Mouse (Mus musculus) monocyte, adult 5-6 weeks (primary cell): ENCODE results near the gene Senp8. TPM values are rescaled to one million over a fixed set of nuclear protein-coding genes. Genes with fewer than 3 reads are reported as not detected.

Source experiments
- ATAC-seq: fragments of 153-309, 156-312 bp; replicated peaks from 2 replicates; pipeline ENCODE4 v1.8.0; 2017; ENCODE audit warnings: mild to moderate bottlenecking; ENCODE audit not compliant: low TSS enrichment, insufficient number of reproducible peaks, severe bottlenecking, poor library complexity, low FRiP score
- total RNA-seq: library from RNA; stranded (forward); fragments of 200-1000, 200-491, 200-594 nt; gene quantifications from 3 replicates; pipeline ENCODE4 v1.2.3, GENCODE M21; 2017

The Senp8 gene
- total RNA-seq, 1 experiment from 2014 or later: 0.57 TPM

DNA sequence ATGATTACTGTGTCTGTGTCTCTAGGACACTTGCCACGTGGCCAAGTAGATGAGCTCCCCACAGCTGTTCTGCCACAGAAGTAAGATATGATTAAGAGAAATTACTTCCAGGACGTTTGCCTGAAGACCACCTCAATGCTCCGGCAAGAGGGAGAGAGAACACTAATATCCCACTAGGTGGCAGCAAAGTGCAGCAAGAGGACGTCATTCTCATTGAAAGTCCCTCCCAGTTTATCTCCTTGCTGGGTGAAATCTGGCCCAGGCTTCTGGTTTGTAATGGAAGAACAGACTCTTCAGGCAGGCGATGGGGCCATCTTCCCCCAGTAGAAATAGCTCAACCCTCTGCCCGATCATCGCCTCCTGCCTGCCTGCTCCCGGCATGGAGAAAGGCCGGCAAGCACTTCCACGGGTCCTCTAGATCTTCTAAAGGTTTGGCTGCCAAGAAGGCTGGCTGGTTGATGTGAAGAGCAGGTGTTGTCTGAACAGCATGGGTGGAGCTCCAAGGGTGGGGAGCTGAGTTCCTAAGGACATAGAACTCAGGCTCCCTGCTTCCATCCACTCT is 27.3 kb downstream of the Senp8 start:
- peak; percentile 73 for ATAC-seq

DNA sequence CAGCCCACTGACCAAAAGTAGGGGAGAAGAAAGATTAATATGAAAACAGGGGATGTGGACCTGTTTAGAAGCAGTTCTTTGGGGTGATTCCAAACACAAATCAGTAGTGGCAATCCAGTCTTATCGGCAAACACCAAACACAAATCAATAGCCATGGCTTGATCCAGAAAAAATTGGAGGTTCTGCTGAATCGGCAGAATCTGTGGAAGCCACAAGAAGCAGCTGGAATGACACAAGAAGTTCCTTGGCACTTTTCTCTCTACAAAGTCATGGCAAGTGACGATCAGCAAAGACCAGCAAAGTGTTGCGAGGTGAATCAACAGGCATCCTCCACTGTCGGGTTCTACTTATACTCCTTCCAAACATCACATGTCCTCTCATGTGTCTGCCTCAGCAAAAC is 29.4 kb downstream of the Senp8 start:
- ATAC-seq: no peak

DNA sequence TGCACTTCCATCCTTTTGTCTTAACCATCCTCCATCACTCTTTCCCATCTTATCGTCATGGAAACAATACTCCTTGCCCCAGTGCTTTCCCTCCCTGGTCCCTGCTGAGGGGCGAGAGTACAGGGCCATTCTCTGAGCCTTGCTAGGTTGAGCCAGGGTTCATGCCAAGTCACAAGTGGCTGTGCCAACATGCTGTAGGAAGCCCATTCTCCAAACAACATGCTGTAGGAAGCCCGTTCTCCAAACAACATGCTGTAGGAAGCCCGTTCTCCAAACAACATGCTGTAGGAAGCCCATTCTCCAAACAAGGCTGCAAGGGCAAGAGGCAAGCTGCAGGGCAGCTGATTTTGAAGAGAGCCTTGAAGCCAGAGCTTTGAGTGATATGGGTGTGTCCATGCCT is 32.3 kb downstream of the Senp8 start:
- ATAC-seq: no peak

DNA sequence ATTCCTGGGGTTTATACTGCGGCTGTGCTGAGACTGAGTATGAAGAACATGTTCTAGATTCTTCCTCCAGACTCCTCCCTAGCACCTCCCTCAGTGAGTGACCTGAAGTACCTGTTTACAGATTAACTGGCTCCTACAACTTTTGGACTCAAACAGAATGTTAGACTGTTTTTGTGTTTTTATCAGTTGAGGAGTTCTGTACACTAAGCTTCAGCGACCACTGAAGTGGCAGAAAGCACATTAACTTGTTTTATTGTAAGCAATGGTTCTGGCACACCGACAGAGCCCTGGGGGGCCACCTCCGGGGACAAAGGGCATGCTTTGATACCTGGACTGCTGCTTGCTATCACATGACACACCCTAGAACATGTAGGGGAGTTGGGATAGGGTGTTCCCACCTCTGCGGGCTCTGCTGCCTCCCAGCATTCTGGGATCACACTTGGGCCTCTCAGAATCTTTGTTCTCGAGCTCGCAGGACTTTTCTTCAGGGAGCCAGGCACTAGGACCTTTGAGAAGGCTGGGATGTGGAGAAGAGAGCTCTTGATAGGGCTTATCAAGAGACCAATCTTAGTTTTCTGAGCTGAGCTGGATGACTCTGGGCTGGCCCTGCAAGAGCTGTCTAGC is 34.1 kb downstream of the Senp8 start:
- ATAC-seq: no peak

DNA sequence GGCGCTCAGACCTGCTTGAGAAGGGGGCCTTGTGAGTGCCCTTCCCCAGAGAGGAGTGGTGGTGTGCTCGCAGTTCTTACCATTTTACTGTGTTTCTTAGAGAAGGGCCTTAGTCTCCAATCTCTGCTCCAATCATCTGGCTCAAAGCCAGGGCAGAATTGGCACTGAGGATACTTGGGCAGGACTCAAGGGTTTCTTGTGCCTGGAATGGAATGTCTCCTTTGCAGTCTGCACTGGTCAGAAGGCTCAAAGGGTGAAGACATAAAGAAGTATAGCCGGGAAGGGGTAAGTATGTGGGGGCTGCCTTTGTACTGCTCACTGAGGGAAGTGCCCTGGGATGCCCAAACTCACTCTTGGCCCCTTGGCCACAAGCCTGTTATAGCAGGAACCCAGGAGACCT is 41.3 kb downstream of the Senp8 start:
- no peak for ATAC-seq

DNA sequence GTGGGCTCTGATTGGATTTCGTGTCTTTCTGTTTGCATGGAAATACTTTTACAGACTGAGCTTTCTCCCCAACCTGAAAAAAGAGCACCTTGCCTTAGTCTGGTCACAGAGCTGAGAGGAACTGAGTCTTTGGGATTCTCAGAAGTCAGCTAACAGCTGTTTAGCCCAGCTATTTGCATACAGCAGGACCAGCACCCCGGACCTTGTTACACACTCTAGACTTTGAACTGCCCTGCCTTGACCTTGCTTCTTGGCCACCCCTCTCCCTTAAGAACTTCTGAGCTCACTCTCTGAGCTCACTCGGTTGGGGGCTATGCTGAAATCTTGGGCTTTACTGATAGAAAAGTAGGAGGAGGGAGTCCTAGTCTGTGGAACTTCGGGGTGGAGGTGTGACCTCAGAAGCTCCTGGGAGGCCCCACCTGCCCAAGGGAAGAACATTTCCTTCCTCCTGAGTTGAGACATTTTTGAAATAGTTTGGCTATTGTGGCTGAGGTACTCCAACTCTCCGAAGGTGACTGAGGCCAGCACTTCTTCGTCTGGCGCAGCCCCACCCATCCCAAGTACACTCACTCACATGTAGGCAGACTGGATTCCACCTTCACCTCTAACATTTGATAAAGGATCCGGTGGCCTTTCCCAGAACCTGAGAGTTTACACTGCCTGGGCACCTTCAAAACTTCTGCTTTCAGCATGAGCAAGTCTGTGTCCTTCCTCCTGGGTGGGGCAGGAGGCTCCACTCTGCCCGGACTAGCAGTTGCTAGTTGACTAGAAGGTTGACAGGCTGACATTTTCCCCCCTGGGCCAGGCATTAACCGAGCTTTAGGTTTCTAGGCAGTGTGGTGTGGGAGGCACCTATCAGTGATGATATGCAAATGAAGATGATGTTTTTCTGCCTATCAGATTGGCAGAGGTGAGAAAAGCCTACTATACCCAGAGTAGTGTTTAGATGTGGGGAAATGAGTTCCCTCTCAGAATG is 43.4 kb downstream of the Senp8 start:
- ATAC-seq: no peak

DNA sequence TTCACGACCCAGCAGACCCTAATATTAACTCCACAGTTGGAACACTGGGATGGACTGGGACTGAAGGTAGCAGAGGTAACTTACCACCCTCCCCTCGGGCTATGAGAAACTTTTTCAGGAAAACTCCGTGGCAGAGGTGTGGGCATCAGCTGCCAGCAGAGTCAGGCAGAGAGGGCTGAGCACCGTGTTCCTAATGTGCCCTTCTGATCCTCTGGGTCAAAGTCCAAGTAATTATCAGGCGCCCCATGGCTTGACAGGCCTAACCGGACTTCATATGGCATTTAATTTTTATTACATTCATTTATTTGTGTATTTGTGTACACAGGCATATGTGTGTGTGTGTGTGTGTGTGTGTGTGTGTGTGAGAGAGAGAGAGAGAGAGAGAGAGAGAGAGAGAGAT is 47.4 kb downstream of the Senp8 start:
- ATAC-seq: no peak

DNA sequence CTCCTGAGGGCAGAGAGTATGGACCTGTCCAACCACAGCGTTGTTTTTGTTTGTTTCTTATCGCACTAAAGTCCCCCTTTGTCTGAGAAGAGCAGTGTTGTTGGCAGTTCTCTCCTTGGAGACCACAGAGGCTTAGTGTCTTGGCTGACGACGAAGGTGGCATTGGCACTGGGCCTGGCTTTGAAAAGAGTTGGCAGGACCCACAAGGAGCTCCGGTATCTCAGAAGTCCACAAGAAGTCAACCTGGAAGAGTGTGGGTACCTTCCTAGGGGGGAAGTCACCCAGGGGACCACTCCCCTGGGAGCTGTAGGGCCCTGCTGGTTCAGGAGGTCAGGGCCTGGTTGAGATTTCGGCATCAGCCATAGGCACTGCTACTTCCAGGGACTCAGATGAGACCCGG is 49.4 kb downstream of the Senp8 start:
- no peak for ATAC-seq

DNA sequence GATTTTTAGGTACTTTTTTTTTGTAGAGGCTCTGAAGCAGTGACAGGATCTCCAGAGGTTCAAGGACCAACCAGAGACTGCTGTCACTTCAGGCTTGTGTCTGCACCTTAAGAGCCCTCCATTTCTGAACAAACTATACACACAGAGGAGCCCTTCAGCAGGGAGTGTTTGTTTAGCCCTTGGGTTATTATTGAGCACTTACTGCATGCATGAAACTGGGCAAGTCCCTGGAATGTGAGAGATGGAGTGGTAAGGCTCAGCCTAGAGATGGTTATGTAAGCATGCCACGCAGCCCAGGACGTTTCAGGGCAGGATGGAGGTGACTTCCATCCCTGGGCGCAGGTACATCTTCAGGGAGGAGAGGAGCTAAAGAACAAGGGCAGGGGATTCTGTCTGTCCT is 54.1 kb downstream of the Senp8 start:
- ATAC-seq: no peak

DNA sequence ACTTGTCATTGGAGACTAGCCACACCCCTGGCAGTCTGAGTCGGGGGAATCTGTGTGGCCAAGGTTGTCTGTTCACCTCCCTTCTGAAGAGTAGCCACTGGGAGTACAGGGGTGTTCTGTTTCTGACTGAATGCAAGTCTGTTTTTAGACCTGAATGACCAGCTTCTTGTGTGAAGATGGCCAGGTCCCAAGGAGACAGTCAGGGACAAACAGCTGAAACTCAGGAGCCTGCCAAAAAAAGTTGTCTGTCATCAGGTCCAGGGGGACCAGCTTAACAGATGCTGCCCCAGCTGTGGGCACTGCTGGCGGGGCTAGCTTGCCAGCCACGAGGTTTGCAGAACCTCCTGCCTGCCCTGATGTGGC is 55.1 kb downstream of the Senp8 start:
- ATAC-seq: no peak

DNA sequence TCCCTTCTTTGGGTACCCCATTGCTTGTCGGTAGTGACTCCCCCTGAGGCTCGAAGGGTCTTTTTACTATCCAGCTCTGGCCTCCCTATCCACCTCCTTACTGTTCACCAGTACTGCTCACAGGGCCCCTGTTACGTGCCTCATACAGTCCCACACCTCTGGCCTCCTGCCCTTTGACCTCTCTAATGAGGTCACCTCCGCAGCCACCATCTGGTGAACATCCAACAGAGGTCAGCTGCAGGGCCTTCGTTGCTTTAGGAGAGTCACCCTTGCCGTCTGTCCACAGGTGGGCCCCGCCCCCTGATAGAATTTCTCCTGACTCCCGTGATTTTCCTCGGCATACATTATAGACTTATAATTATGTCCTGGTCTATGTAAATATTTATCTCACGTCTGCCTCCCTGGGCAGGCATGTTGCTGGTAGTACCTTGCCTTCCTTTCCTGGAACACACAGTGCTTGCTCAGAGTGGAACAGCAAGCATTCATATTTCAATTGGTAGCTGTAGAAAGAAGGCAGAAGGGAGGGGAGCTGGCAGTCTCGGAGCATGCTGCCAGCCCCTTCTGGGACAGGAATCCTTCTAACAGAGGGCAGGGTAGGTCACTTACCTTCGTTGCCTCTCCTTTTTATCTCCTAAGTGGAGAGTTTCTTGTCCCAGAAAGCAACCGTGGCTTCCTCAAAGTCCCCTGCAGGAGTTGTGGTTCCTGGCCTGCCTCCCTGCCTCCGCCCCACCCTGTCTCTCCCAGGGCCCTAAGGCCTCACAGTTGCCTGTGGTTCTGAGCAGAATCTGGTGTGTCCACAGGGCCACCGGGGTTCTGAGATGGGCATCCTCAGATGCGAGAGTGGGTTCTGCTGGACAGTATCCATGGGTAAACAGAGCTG is 55.7 kb downstream of the Senp8 start:
- no peak for ATAC-seq

DNA sequence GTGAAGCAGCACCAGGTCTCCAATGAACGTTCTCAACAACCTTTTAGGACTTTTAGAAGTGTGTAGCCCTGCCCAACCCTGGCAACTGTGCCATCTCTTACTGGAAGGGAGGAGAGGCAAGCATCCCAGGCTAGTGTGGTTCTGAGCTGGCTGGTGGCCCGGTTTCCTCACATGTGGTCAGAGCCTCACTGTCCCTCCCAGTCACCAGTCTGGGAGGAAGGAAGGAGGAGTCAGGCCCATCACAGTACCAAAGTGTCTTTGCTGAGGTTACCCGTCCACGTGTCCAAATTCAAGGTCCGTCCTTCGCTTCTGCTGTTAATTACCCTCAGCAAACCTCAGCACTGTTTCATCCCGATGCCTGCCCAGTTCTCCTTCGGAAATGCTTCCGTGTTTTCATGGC is 58.4 kb downstream of the Senp8 start:
- ATAC-seq: 0 out of 2 replicates have a peak, but pooled peaks have one; percentile 13

DNA sequence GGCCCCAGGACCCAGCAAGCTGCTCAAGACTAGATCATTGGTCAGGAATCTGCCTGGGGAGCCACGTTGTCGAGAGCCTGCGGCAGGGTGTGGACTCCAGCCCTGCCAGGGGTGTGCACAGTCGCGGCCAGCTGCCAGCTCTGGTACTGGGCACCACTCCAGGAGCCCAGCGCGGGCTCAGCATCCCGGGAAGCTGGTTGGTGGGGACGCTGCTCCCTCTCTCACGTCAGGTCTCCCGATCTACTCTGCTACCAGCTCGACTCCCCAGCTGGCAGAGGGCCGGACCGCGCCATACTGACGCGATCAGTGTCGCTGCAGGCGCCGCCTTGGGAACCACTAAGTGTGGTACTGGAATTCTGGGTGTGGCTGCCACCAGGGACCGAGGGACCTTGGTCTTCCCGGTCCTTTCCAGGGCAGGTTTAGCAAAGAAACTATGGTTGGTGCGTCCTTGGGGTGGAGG is 58.8 kb downstream of the Senp8 start:
- ATAC-seq: no peak

DNA sequence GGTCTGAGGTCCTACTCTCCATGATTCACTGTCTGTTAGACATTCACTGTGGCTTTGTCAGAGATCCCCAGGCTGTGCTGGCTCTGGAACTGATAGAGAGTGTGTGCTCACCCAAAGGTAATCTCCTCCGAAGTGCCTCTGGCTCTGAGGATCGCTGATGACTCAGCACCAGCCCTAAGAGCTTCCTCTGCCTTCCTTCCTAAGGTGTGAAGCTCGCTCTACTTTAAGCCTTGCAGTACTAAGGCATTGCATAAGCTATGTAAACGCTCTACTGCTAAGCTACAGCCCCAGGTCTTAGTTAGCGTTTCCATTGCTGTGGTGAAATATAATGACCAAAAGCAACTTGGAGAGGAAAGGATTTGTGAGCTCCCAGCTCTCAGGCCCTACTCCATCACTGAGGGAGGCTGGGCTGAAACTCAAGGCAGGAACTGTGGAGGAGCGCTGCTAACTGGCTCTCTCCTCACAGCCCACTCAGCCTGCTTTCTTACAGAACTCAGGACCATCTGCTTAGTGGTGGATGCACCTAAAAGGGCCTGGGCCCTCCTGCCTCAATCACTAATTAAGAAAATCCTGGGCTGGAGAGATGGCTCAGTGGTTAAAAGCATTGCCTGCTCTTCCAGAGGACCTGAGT is 63.0 kb downstream of the Senp8 start:
- ATAC-seq: no peak

Other genes starting within 250 kb of the Senp8 start
- 97.3 to 114 TPM (median 107 TPM) in 3 replicates for gene Hexa, start 211.2 kb downstream of the Senp8 start, total RNA-seq
- 0.39 TPM in 1 of 3 replicates, not detected in the others for gene Tmem202, start 210.9 kb downstream of the Senp8 start, total RNA-seq
- not detected in 3 replicates for gene Celf6, start 172.8 kb downstream of the Senp8 start, total RNA-seq
- gene Parp6, start 133.4 kb downstream of the Senp8 start, total RNA-seq: 19.9 to 29.5 TPM (median 25.5 TPM) in 3 replicates
- 498 to 575 TPM (median 546 TPM) in 3 replicates for gene Pkm, start 94.3 kb downstream of the Senp8 start, total RNA-seq
- 0.19 to 0.53 TPM (median 0.49 TPM) in 3 replicates for gene Gramd2, start 70.6 kb downstream of the Senp8 start, total RNA-seq
- 12.7 to 31.5 TPM (median 27.3 TPM) in 3 replicates for gene Myo9a, start 186 bp upstream of the Senp8 start, total RNA-seq
- not detected in 3 replicates for gene Nr2e3, start 209.9 kb upstream of the Senp8 start, total RNA-seq